Mouse (Mus musculus) midbrain, embryonic 15.5 days (tissue): Measurements from ENCODE around the gene Nle1. TPM values are rescaled to one million over a fixed set of nuclear protein-coding genes. Genes with fewer than 3 reads are reported as not detected.
A peak's percentile ranks its signal among the peaks of the same experiment; 100 is the strongest.

ENCODE experiments used
- ATAC-seq: fragments of 200-750 bp; cut with Nextera tagmentation; replicated peaks from 2 replicates; pipeline ENCODE4 v1.8.0; 2017; ENCODE audit warnings: moderate TSS enrichment
- H3K27ac ChIP-seq: fragments of 300-500 bp; sonication (generic); 2 replicates; pipeline ENCODE4 v1.5.1; 2015; ENCODE audit warnings: mild to moderate bottlenecking, inconsistent platforms
- H3K27me3 ChIP-seq: fragments of 300-500 bp; sonication (generic); replicated peaks from 2 replicates; pipeline ENCODE4 v1.6.1; 2015; ENCODE audit warnings: inconsistent platforms
- H3K36me3 ChIP-seq: fragments of 300-500 bp; sonication (generic); replicated peaks from 2 replicates; pipeline ENCODE4 v1.6.1; 2015; ENCODE audit warnings: inconsistent platforms
- H3K4me1 ChIP-seq: fragments of 300-500 bp; sonication (generic); 2 replicates; pipeline ENCODE4 v1.6.1; 2015; ENCODE audit warnings: inconsistent platforms
- H3K4me2 ChIP-seq: fragments of 300-500 bp; sonication (generic); 2 replicates; pipeline ENCODE4 v1.6.1; 2015; ENCODE audit warnings: inconsistent platforms, mild to moderate bottlenecking, moderate library complexity
- H3K4me3 ChIP-seq: fragments of 300-500 bp; sonication (generic); 2 replicates; pipeline ENCODE4 v1.5.1; 2015; ENCODE audit warnings: mild to moderate bottlenecking, inconsistent platforms
- H3K9ac ChIP-seq: fragments of 300-500 bp; sonication (generic); 2 replicates; pipeline ENCODE4 v1.6.1; 2015; ENCODE audit warnings: mild to moderate bottlenecking, inconsistent platforms
- H3K9me3 ChIP-seq: fragments of 300-500 bp; sonication (generic); 2 replicates; pipeline ENCODE4 v1.6.1; 2016; ENCODE audit warnings: inconsistent platforms
- WGBS: fragments of 180-500 bp; shearing (Covaris S2); methylation state at CpG from one replicate; pipeline ENCODE4 v1.1.7; 2015; ENCODE audit warnings: mixed read lengths; 5-methylcytosine and 5-hydroxymethylcytosine counted together
- polyA plus RNA-seq: library from polyadenylated mRNA; unstranded; fragments of >200 nt; fragmentation: Nextera tagmentation; extraction: Ambion mirVana; gene quantifications from 2 replicates; pipeline ENCODE4 v1.2.1, GENCODE M21; 2015

Gene Nle1
- polyA plus RNA-seq, 1 experiment from 2014 or later = 36.8 TPM

DNA sequence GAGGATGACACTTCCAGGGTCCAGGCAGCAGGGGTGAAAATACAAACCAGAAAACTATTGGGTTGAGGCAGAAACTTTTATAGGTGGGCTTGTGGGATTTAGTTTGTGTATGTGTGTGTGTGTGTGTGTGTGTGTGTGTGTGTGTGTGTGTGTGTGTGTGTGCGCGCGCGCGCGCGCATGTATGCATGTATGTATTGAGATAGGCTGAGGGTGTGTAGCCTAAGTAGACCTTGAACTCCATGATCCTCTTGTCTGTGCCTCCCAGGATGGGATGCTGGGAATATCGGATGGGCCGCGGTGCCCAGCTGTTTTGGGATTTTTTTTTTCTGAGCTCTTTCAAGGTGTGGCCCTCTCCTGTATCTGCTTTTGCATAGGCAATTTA, 388 bp upstream of the Nle1 start:
- Histone ChIP-seq H3K4me1 (peaks cover 10% of the 10 kb centered on the region), H3K36me3 (peaks cover 7% of the 10 kb centered on the region), H3K9ac (no peak overlapping the region), H3K9me3 (no peaks in the 10 kb centered on the region), H3K4me3 (peak overlapping the region; percentile 64), H3K27ac (no peak overlapping the region), H3K27me3 (peaks cover 16% of the 10 kb centered on the region; the same call in 1 of the 2 replicates), H3K4me2 (peak overlapping the region; percentile 71)
- ATAC-seq = no peak; the same call in 1 of the 2 replicates
- 54% methylated on average over 10 of the region's 10 CpGs for WGBS

DNA sequence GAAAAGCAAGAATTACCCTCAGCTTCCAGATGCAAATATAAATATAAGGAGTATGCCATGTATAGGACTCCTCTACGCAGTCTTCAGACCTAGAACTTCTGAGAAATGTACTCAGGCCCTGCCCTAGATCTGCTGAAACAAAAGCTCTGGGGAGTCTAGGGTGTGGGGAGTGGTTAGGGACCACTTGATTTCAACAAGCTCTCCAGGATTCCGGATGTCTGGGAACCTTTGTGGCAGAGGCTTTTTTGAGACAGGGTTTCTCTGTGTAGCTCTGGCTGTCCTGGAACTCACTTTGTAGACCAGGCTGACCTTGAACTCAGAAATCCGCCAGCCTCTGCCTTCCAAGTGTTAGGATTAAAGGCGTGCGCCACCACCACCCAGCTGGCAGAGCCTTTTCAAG, 2.4 kb downstream of the Nle1 start:
- H3K9me3 ChIP-seq = no peaks in the 10 kb centered on the region
- no peak overlapping the region for H3K4me3 ChIP-seq
- WGBS = 88% methylated on average over 5 of the region's 5 CpGs
- no peak for ATAC-seq
- H3K4me2 ChIP-seq = no peak overlapping the region
- H3K4me1 ChIP-seq = peaks cover 10% of the 10 kb centered on the region
- peaks cover 8% of the 10 kb centered on the region; the same call in 1 of the 2 replicates for H3K27me3 ChIP-seq
- no peak overlapping the region for H3K27ac ChIP-seq
- no peak overlapping the region for H3K9ac ChIP-seq
- H3K36me3 ChIP-seq = peaks cover 29% of the 10 kb centered on the region

- peaks cover 35% of the 10 kb centered on the region for H3K36me3 ChIP-seq
- peaks cover 4% of the 10 kb centered on the region; the same call in 1 of the 2 replicates for H3K27me3 ChIP-seq
- no peak for ATAC-seq
- peaks cover 10% of the 10 kb centered on the region for H3K4me1 ChIP-seq
- no peak overlapping the region for H3K9ac ChIP-seq
- H3K27ac ChIP-seq = no peak overlapping the region
- WGBS = 63% methylated on average over 8 of the region's 8 CpGs
- H3K9me3 ChIP-seq = no peaks in the 10 kb centered on the region
- no peak overlapping the region for H3K4me3 ChIP-seq
- no peak overlapping the region for H3K4me2 ChIP-seq
Observed at GRCm38 (mm10) chr11:82904952-82905351, 3.3 kb downstream of the Nle1 start.

- WGBS = 92% methylated on average over 20 of the region's 20 CpGs
- H3K9me3 ChIP-seq = no peaks in the 10 kb centered on the region
- H3K4me2 ChIP-seq = no peak overlapping the region
- peaks cover 44% of the 10 kb centered on the region for H3K36me3 ChIP-seq
- H3K9ac ChIP-seq = no peak overlapping the region
- ATAC-seq = no peak
- H3K4me1 ChIP-seq = no peaks in the 10 kb centered on the region
- H3K27me3 ChIP-seq = no peaks in the 10 kb centered on the region
- no peak overlapping the region for H3K4me3 ChIP-seq
- H3K27ac ChIP-seq = no peak overlapping the region
Observed at GRCm38 (mm10) chr11:82901606-82902310, 6.5 kb downstream of the Nle1 start.

GRCm38 (mm10) chr11:82899720-82900119, 8.5 kb downstream of the Nle1 start:
- no peak for ATAC-seq
- H3K27me3 ChIP-seq = no peaks in the 10 kb centered on the region
- H3K9ac ChIP-seq = no peak overlapping the region
- H3K27ac ChIP-seq = no peak overlapping the region
- no peak overlapping the region for H3K4me3 ChIP-seq
- no peaks in the 10 kb centered on the region for H3K9me3 ChIP-seq
- H3K4me1 ChIP-seq = no peaks in the 10 kb centered on the region
- peaks cover 42% of the 10 kb centered on the region for H3K36me3 ChIP-seq
- WGBS = 95% methylated on average over 5 of the region's 5 CpGs
- no peak overlapping the region for H3K4me2 ChIP-seq

- Histone ChIP-seq H3K27me3 (no peaks in the 10 kb centered on the region), H3K4me3 (no peak overlapping the region), H3K9ac (no peak overlapping the region), H3K9me3 (no peaks in the 10 kb centered on the region), H3K36me3 (peaks cover 27% of the 10 kb centered on the region), H3K4me1 (no peaks in the 10 kb centered on the region), H3K27ac (no peak overlapping the region), H3K4me2 (no peak overlapping the region)
- WGBS = 83% methylated on average over 10 of the region's 10 CpGs
- no peak for ATAC-seq
Observed at GRCm38 (mm10) chr11:82897478-82897877, 10.7 kb downstream of the Nle1 start.

DNA sequence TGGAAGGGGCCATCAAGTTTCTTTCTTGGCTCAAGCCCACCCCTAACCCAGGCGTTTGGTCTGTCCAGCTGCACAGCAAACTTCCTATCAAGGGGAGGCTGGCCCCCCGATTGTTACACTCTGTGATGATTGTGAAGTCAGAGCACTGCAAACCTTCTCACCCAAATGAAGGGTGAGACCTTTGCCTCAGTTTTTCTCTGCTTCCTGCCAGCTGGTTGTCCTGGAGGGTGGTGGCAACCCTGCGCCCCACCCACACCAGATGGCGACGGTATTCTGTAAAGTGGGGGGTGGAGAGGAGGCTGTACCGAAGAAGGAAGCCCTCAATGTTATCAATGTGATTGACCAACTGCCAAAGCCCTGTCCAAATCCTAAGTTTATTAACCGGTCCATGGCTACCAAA, 16.3 kb downstream of the Nle1 start, which contains the start of gene Fndc8:
Fndc8 (plus strand) TSS at position 189 of the 400 bp plus-strand sequence.
- Histone ChIP-seq H3K9me3 (no peaks in the 10 kb centered on the region), H3K27me3 (peaks cover 10% of the 10 kb centered on the region), H3K36me3 (no peaks in the 10 kb centered on the region), H3K4me2 (no peak within 1 kb of the TSS), H3K4me3 (no peak within 1 kb of the TSS), H3K27ac (no peak within 1 kb of the TSS), H3K9ac (no peak within 1 kb of the TSS), H3K4me1 (peaks cover 22% of the 10 kb centered on the region)
- WGBS = 69% methylated on average over 7 of the region's 7 CpGs
- ATAC-seq = no peak

GRCm38 (mm10) chr11:82890342-82890762, 17.9 kb downstream of the Nle1 start, which contains the start of gene Rad51d:
TSS of gene Rad51d (minus strand) at chr11:82890614.
- peak; percentile 92 for ATAC-seq
- no peaks in the 10 kb centered on the region for H3K36me3 ChIP-seq
- under 1% methylated on average over 23 of the region's 26 CpGs for WGBS
- peaks cover 10% of the 10 kb centered on the region for H3K27me3 ChIP-seq
- peak within 1 kb of the TSS; percentile 80 for H3K4me2 ChIP-seq
- H3K9ac ChIP-seq = peak within 1 kb of the TSS; percentile 66
- H3K4me1 ChIP-seq = peaks cover 22% of the 10 kb centered on the region
- peak within 1 kb of the TSS; percentile 69 for H3K4me3 ChIP-seq
- H3K27ac ChIP-seq = peak within 1 kb of the TSS; percentile 73
- no peaks in the 10 kb centered on the region for H3K9me3 ChIP-seq

DNA sequence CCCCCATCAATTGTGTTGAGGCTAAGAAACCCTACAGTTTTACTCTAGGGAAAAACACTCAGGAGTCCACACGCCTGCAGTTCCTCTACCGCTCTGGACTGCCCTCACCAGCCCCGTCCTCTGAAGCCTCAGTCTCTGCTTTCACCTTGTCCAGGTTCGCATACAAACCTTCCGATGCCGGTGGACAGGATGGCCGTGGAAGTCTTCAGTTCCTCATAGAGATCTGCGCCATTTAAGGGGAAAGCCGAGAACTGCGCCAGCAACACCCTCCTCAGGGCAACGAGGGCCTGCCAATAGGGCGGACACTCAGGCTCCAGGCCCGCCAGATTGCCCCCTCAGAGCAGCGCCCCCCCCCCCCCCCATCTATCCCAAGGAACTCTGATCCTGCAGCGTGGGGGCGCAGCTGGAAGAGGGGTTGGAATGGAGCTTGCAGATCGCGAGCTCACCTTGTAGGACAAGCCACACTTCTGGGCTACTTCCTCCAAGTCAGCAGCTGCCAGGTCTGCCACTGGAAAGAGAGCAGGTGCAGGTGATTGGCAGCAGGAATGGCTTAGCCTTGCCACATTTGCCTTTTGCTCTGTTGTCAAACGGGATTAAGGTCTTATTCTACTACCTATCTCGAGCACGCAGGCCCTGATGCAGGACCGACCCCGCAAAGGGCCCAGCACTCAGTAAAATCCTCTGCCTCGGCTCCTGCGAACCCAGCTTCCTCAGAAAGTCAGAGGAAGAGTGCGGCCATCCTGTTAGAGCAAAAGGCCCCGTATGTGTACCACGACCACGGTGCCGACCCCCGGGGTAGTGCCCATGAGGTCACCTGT, 18.5 kb downstream of the Nle1 start:
- Histone ChIP-seq H3K4me2 (peak overlapping the region; percentile 80), H3K27me3 (peaks cover 10% of the 10 kb centered on the region), H3K27ac (peak overlapping the region; percentile 73), H3K4me1 (peaks cover 22% of the 10 kb centered on the region), H3K4me3 (peak overlapping the region; percentile 69), H3K9ac (peak overlapping the region; percentile 66), H3K9me3 (no peaks in the 10 kb centered on the region), H3K36me3 (no peaks in the 10 kb centered on the region)
- 6% methylated on average over 31 of the region's 31 CpGs for WGBS
- ATAC-seq = peak; percentile 76

DNA sequence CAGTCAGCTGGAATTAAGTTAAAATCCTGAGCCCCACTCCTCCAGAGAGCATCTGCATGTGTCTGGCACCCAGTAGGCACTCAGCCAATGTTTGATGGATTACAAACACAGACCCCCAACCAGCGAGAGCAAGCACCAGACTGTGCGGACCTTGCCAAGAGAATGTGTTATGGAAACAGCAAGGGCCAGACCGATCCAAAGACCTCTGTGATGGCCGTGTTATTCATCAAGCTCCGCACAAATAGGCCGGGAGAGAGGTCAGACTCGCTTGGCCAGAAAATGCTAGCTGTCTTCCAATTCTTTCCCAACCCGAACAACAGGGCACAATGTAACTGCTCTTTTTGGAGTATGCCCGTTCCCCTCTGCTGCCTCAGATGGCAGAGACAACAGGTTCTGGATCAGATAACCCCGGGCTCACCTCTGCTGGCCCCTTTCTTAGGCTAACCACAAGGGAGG, 19.7 kb downstream of the Nle1 start:
- Histone ChIP-seq H3K9me3 (no peaks in the 10 kb centered on the region), H3K27me3 (peaks cover 10% of the 10 kb centered on the region), H3K4me2 (peak overlapping the region; percentile 80; the same call in 1 of the 2 replicates), H3K4me1 (peaks cover 22% of the 10 kb centered on the region), H3K27ac (no peak overlapping the region), H3K4me3 (no peak overlapping the region), H3K36me3 (no peaks in the 10 kb centered on the region), H3K9ac (no peak overlapping the region)
- no peak for ATAC-seq
- WGBS = 62% methylated on average over 10 of the region's 10 CpGs

GRCm38 (mm10) chr11:82886559-82886958, 21.7 kb downstream of the Nle1 start:
- Histone ChIP-seq H3K4me3 (no peak overlapping the region), H3K9ac (no peak overlapping the region), H3K36me3 (no peaks in the 10 kb centered on the region), H3K4me1 (peaks cover 22% of the 10 kb centered on the region), H3K27me3 (peaks cover 3% of the 10 kb centered on the region), H3K27ac (no peak overlapping the region), H3K9me3 (no peaks in the 10 kb centered on the region), H3K4me2 (no peak overlapping the region)
- 90% methylated on average over 3 of the region's 3 CpGs for WGBS
- ATAC-seq = no peak

DNA sequence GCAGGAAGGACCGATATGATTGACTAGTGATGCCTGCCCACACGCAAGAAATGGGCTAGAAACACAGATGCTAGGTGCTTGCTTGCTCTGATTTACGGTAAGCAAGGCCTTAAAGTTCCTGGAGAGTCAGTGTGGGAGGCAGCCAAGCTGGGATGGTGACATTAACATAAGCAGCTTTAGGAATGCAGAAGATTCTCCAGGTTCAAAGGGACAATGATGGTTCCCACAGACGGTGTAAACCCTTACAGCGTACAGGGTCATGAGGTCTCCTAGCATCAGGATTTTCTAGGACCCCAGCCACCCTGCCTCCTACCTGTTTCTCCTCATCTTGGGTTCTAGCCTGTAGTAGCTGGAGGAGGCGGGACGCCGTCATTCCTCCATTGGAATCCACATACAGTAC, 25.0 kb downstream of the Nle1 start:
- no peaks in the 10 kb centered on the region; the same call in 1 of the 2 replicates for H3K36me3 ChIP-seq
- no peak overlapping the region for H3K9ac ChIP-seq
- 75% methylated on average over 8 of the region's 8 CpGs for WGBS
- no peaks in the 10 kb centered on the region for H3K9me3 ChIP-seq
- no peak overlapping the region for H3K27ac ChIP-seq
- no peak overlapping the region for H3K4me3 ChIP-seq
- H3K4me1 ChIP-seq = peaks cover under 1% of the 10 kb centered on the region; the same call in 1 of the 2 replicates
- ATAC-seq = no peak
- H3K27me3 ChIP-seq = no peaks in the 10 kb centered on the region
- no peak overlapping the region for H3K4me2 ChIP-seq
